Comparison of ENCODE assay signal across 8 mouse cellular contexts in the genomic region with DNA sequence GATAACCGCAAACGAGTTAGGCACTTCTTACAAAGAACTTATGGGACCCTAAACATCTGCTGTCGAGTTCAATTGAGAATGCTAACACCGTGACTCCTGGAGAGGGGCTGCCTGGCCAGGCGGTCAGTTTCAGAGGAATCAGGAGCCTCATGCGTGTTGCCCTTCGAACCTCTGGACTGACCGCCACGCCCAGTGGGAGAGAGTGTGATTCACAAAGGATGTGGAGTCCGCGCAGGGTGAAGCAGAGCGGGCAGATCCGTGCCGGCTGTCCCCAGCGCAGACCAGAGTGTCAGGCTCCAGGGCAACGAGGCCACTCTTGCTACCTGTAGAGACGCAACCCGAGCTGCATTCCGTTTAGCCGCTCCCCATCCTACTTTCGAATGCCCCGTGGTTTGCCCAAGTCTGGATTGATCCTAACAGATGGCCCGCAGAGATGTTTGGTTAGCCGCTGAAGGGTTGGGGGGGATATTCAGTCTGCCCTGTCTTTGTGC. TPM values are rescaled to one million over a fixed set of nuclear protein-coding genes. Genes with fewer than 3 reads are reported as not detected.
A peak's percentile ranks its signal among the peaks of the same experiment; 100 is the strongest.
DNase-seq lines count a peak whose midpoint lies in the region; ATAC-seq and TF ChIP-seq lines count a peak whose summit lies in the region.

No protein-coding gene starts in this region.

- H3K4me1 ChIP-seq in cortical plate, adult 2 months (ENCODE audit: control insufficient read depth, insufficient read depth, low read length), result 0 out of 2 replicates have a peak, but pooled peaks cover 2% of the 10 kb centered on the region
- H3K4me1 ChIP-seq in intestine, embryonic 15.5 days (replicated peaks), result 0 out of 2 replicates have a peak, but pooled peaks cover 7% of the 10 kb centered on the region
- H3K4me1 ChIP-seq in liver, embryonic 12.5 days, result peaks cover 39% of the 10 kb centered on the region

- TF ChIP-seq POLR2A in cortical plate, adult 2 months (IDR thresholded peaks at IDR 0.05; ENCODE audit: extremely low read depth, insufficient read depth, low read length), result no peak

- peak overlapping the region; percentile 34 for H3K27ac ChIP-seq in cortical plate, adult 2 months (ENCODE audit: insufficient read depth, low read length)
- peak overlapping the region; percentile 90 for H3K27ac ChIP-seq in intestine, embryonic 15.5 days
- peak overlapping the region; percentile 87 for H3K27ac ChIP-seq in liver, embryonic 12.5 days

- no peaks in the 10 kb centered on the region for H3K9me3 ChIP-seq in intestine, embryonic 15.5 days
- no peaks in the 10 kb centered on the region for H3K9me3 ChIP-seq in liver, embryonic 12.5 days (replicated peaks)

- under 1% methylated on average over 24 of the region's 24 CpGs for WGBS in intestine, embryonic 15.5 days
- WGBS in liver, embryonic 12.5 days (ENCODE audit: insufficient replicate concordance), result under 1% methylated on average over 24 of the region's 24 CpGs

- peak; percentile 85 for DNase-seq in 3134 (ENCODE audit: extremely low read depth, insufficient read length, low spot score)
- DNase-seq in adipocyte (ENCODE audit: low spot score), result peak; percentile 71
- peak; percentile 38 for DNase-seq in gastrocnemius, postnatal 25 days
- DNase-seq in splenic B cell, adult 2 months (ENCODE audit: low read depth, low spot score), result peak; percentile 53

- peak overlapping the region; percentile 63 for H3K9ac ChIP-seq in intestine, embryonic 15.5 days
- H3K9ac ChIP-seq in liver, embryonic 12.5 days, result peak overlapping the region; percentile 76

- no peaks in the 10 kb centered on the region for H3K27me3 ChIP-seq in intestine, embryonic 15.5 days (replicated peaks)
- no peaks in the 10 kb centered on the region for H3K27me3 ChIP-seq in liver, embryonic 12.5 days (replicated peaks)
- H3K27me3 ChIP-seq in splenic B cell, adult 2 months (ENCODE audit: control insufficient read depth, insufficient read depth, low read length, poor library complexity, severe bottlenecking), result no peaks in the 10 kb centered on the region

- ATAC-seq in intestine, embryonic 15.5 days, result peak; percentile 42
- ATAC-seq in liver, embryonic 12.5 days, result peak; percentile 27
- peak; percentile 9; the same call in 1 of the 2 replicates for ATAC-seq in monocyte, adult 5-6 weeks (replicated peaks; ENCODE audit: insufficient number of reproducible peaks, low FRiP score, low TSS enrichment, poor library complexity, severe bottlenecking)

- peak overlapping the region; percentile 69 for H3K4me2 ChIP-seq in intestine, embryonic 15.5 days (replicated peaks)
- H3K4me2 ChIP-seq in liver, embryonic 12.5 days, result peak overlapping the region; percentile 91

- no peaks in the 10 kb centered on the region for H3K36me3 ChIP-seq in intestine, embryonic 15.5 days
- no peaks in the 10 kb centered on the region for H3K36me3 ChIP-seq in liver, embryonic 12.5 days
- no peaks in the 10 kb centered on the region for H3K36me3 ChIP-seq in splenic B cell, adult 2 months (ENCODE audit: control insufficient read depth, insufficient read depth, low read length, poor library complexity, severe bottlenecking)

- peak overlapping the region; percentile 77 for H3K4me3 ChIP-seq in cortical plate, adult 2 months (ENCODE audit: insufficient read depth, low read length)
- peak overlapping the region; percentile 54 for H3K4me3 ChIP-seq in intestine, embryonic 15.5 days (replicated peaks)
- H3K4me3 ChIP-seq in liver, embryonic 12.5 days, result peak overlapping the region; percentile 67

- no peak for TF ChIP-seq CTCF in cortical plate, adult 2 months (IDR thresholded peaks at IDR 0.05; ENCODE audit: extremely low read depth, insufficient read depth, low read length)

RNA-seq across cellular contexts. Expression of gene Olfr1423, which starts 30.8 kb away (rescaled TPM):
- not detected in 2 replicates for polyA plus RNA-seq in cortical plate, adult 2 months (2012; rRNA removed)
- total RNA-seq in gastrocnemius, postnatal 25 days (2021), result not detected
- polyA plus RNA-seq in intestine, embryonic 15.5 days (2015; fragmentation: Nextera tagmentation; extraction: Ambion mirVana), result not detected in 2 replicates
- 0.02 TPM in 1 of 2 replicates, not detected in the other for polyA plus RNA-seq in liver, embryonic 12.5 days (2016; fragmentation: Nextera tagmentation; extraction: Ambion mirVana)
- total RNA-seq in monocyte, adult 5-6 weeks (2017), result 0.11 TPM in 1 of 3 replicates, not detected in the others

RNA-seq across cellular contexts. Expression of gene Osbp, which starts 44.6 kb away (rescaled TPM):
- 36.0 and 37.1 TPM in 2 replicates for polyA plus RNA-seq in cortical plate, adult 2 months (2012; rRNA removed)
- total RNA-seq in gastrocnemius, postnatal 25 days (2021), result 10 to 100 TPM; 56.9 to 63.4 TPM
- 4.2 and 4.4 TPM in 2 replicates for polyA plus RNA-seq in intestine, embryonic 15.5 days (2015; fragmentation: Nextera tagmentation; extraction: Ambion mirVana)
- polyA plus RNA-seq in liver, embryonic 12.5 days (2016; fragmentation: Nextera tagmentation; extraction: Ambion mirVana), result 2.8 and 3.0 TPM in 2 replicates
- 22.1 to 45.4 TPM (median 25.4 TPM) in 3 replicates for total RNA-seq in monocyte, adult 5-6 weeks (2017)

RNA-seq across cellular contexts. Expression of gene Olfr1424, which starts 52.2 kb away (rescaled TPM):
- polyA plus RNA-seq in cortical plate, adult 2 months (2012; rRNA removed), result not detected in 2 replicates
- total RNA-seq in gastrocnemius, postnatal 25 days (2021), result not detected
- not detected in 2 replicates for polyA plus RNA-seq in intestine, embryonic 15.5 days (2015; fragmentation: Nextera tagmentation; extraction: Ambion mirVana)
- polyA plus RNA-seq in liver, embryonic 12.5 days (2016; fragmentation: Nextera tagmentation; extraction: Ambion mirVana), result not detected in 2 replicates
- 1.4 TPM in 1 of 3 replicates, not detected in the others for total RNA-seq in monocyte, adult 5-6 weeks (2017)

Comparison
In these comparisons a context has a peak if more than half of its experiments do, and no peak if none do; other contexts are left out.
1. Peak in every context shown above with its lines: DNase-seq, ATAC-seq, H3K4me3 ChIP-seq and H3K27ac ChIP-seq.
2. H3K27ac ChIP-seq: peak in every context shown above with its lines; median percentile 90 in intestine, embryonic 15.5 days; 87 in liver, embryonic 12.5 days; 34 in cortical plate, adult 2 months.